Mouse (Mus musculus): ENCODE results near the gene Gm49711. TPM values are rescaled to one million over a fixed set of nuclear protein-coding genes. Genes with fewer than 3 reads are reported as not detected.

Gene Gm49711
- not detected for polyA plus RNA-seq (2017; shearing (Covaris generic))

GRCm38 (mm10) chr16:92057852-92058643, at the start of gene Gm49711, which contains the start of the genes Mrps6 and Slc5a3:
Gm49711 (plus strand) TSS chr16:92058316.
Mrps6 (plus strand) TSS chr16:92058270.
Slc5a3 (plus strand) TSS chr16:92058322.

Other genes with a start within 250 kb of the Gm49711 start
- gene Mrps6, start within 50 bp of the Gm49711 start, polyA plus RNA-seq (2017; shearing (Covaris generic)): 118 TPM
- gene Slc5a3, start within 50 bp of the Gm49711 start, polyA plus RNA-seq (2017; shearing (Covaris generic)): 10.7 TPM
- gene Kcne2, start 234.1 kb downstream of the Gm49711 start, polyA plus RNA-seq (2017; shearing (Covaris generic)): not detected
- 144 TPM for gene Smim11, start 243.0 kb downstream of the Gm49711 start, polyA plus RNA-seq (2017; shearing (Covaris generic))